Mouse (Mus musculus) kidney, postnatal 25 days (tissue): ENCODE results near the gene Ccdc89.

Experiments used
- DNase-seq, 2 experiments: peaks; one replicate each; pipeline ENCODE4 v3.0.0; 2021; ENCODE audit warnings: mixed read lengths in 2 of 2

The Ccdc89 gene

GRCm38 (mm10) chr7:90475793-90476312 lies 49.5 kb downstream of the Ccdc89 start, which contains the start of gene Tmem126b:
Gene Tmem126b (minus strand): TSS chr7:90476001.
- DNase-seq = peak; percentile 98 to 100

GRCm38 (mm10) chr7:90476313-90477245 lies 50.2 kb downstream of the Ccdc89 start, which contains the start of gene Dlg2:
Gene Dlg2 (plus strand): TSS chr7:90476672.
- peak in 1 of 2 experiments; percentile 63 for DNase-seq
